Mouse (Mus musculus): ENCODE measurements at regions not wholly inside any gene's neighbourhood (a gene's known extent, or its start where the extent isn't known, plus 50 kb on each side); places are given as distances from the start of the nearest gene placed in this dataset.

DNA sequence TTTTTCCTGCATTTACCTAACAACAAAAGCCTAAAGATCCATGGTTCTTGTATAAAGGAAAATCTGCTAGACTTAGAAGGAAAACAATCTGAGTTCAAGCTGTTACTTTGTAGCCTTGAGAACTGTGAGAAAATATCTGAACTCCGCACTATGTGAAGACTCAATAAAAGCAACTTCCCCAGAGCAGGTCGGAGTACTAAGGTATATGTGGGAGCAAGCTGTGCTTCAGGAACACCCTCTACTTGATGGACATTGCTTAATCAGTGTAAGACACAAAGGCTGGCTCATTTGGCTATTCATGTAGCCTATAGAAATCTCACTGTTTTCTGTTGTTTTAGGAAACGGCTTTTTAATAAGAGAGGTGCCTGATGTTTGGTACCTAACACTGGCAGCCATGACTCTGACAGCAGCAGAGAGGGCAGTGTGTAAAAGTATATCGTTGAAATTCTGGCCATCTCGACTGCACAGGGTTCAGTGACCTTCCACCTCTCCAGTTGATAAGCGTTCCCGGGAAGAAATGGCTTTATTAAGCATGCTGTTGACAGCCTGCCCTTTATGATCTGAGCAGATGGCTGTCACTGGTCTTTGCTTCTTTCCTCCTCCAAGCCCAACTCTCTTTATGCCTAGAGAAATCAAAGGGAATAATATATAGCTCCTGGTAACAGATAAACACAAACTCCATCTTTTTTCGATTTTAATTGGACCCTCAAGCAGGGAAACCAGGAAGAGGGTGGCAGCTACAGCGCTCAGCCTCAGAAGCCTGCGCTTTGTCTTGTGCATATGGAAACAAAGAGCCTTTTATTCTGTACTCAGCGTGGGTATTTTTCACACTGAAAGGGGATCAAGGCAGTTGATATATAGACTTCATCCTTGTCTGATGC, 443.7 kb upstream of the Sel1l start:
- no peak for DNase-seq (ENCODE audit: low read depth)

- DNase-seq (ENCODE audit: low read depth) = no peak
These were observed 442.5 kb upstream of the Sel1l start for GRCm38 (mm10) chr12:92291490-92291889.

DNA sequence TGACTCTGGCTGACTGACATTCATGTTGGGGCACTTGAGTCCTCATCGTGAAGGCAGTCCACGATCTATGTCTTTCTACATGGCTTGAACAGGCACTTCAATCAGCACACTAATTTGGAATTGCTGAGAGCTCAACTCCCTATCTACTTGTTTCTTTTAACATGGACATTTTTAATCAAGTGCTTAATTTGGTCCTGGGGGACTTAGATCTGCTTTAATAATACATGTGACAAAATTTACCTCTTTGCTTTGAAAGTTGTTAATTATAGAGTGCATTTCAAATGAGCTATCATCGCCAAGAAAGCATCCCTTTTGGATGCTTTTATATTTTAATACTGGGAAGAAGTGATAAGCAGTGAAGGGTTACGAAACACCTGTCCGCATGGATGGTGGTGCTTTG, 436.6 kb upstream of the Sel1l start:
- DNase-seq (ENCODE audit: low read depth) = no peak

DNA sequence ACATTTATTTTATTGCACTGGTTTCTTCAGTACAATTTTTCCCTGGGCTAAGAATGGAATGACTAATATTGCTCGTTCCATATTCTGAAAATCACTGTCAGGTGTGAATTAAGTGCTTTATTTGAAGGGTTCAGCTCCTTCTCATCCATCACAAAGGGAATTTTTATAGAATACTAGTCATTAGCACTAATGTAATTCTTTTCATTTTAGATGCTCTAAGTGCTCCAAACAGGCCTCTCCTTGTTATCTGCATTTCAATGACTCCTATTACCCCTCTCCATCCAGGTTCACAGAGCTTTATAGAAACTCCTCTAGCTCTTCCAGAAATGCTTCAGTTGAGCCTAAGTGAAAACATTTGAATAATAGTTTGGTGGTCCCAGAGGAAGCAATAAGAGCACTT, 431.5 kb upstream of the Sel1l start:
- no peak for DNase-seq (ENCODE audit: low read depth)

DNA sequence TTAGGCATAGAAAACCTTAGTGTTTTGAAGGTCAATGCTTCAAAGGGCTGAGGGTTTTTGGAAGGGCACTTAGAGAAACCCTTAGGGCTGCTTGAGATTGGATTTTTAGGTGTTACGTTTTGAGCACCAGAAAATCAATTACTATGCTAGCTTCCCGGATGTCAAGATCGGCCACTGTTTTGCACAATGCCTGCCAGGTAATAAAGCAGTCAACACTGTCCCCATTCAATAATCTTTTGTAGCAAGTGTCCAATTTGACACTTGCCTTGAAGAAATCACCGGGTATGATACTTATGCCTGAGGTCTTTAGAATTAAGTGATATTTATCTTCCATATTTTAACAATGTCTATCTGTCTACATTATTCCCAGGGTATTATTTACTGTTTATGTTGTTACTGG, 403.0 kb upstream of the Sel1l start:
- no peak for DNase-seq (ENCODE audit: low read depth)

- no peak for DNase-seq (ENCODE audit: low read depth)
These were observed 398.0 kb upstream of the Sel1l start for GRCm38 (mm10) chr12:92246790-92247451.

GRCm38 (mm10) chr12:92239956-92240699, 391.2 kb upstream of the Sel1l start:
- DNase-seq (ENCODE audit: low read depth) = no peak

- DNase-seq (ENCODE audit: low read depth) = no peak
These were observed 384.9 kb upstream of the Sel1l start for GRCm38 (mm10) chr12:92233650-92234408.

DNA sequence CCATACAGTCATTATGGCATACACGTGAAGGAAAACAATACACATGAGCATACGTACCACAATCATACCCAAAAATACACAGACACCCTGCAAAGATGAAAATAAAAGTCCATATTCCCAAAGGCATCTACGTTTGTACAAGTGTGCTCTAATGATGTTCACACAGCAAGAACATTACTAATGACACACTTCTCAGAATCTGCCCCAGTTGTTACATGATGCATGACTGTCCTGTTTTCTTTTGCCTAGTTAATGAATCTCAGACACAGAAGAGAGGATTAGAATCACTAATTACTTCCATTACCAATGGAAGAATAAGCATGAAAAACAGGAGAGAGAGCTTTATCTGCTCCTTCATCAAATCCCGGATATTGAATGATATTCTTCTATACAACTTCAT, 379.6 kb upstream of the Sel1l start:
- DNase-seq (ENCODE audit: low read depth) = no peak

DNA sequence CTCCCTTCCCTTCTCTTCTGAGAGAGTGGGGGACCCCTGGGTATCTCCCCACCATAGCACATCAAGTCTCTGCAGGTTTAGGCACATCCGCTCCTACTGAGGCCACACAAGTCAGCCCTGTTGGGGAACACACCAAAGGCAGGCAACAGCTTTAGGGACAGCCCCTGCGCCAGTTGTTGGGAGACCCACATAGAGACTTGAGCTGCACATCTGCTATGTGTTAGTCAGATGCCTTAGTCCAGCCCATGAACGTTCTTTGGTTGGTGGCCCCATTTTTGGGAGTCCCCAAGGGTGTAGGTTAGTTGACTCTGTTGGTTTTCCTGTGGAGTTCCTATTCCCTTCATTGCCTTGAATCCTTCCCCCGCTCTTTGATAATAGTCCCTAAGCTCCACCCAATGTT, 354.4 kb upstream of the Sel1l start:
- DNase-seq (ENCODE audit: low read depth) = no peak

GRCm38 (mm10) chr12:92200602-92201001, 351.6 kb upstream of the Sel1l start:
- DNase-seq (ENCODE audit: low read depth) = no peak

DNA sequence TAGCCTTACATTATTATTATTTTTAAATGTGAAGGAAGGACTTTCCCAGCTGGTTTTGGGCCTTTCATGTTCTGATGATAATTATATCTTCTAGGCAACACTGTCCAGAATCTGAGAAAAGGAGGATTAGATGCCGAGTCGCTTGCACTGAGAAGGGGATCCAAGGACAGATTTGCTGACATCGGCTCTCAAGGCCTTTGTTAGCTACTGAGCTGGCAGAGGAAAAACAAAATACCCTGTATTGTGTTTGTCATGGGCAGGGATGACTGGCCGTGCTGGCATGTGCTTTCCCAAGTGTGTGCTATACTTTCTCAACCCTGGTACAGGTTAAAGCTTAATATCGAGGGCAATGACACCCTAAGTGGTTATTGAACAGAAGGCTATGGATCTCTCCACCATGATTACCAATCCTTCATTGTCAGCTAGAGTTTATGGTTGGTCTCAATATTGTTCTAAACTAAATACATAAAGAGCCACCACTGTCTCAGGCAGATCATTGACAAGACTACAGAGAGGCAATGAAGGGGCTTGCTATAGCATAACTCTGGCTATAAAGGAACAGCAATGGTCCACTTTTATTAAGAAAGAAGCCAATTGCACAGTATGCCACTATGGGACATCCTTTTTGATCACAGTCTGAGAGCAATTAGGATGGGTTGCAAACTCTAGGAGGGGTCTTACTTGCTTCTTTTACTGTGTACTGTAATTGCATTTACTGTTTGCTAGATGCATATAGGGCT, 350.0 kb upstream of the Sel1l start:
- DNase-seq (ENCODE audit: low read depth) = no peak

- DNase-seq (ENCODE audit: low read depth) = no peak
These were observed 345.2 kb upstream of the Sel1l start for GRCm38 (mm10) chr12:92193934-92194685.

DNA sequence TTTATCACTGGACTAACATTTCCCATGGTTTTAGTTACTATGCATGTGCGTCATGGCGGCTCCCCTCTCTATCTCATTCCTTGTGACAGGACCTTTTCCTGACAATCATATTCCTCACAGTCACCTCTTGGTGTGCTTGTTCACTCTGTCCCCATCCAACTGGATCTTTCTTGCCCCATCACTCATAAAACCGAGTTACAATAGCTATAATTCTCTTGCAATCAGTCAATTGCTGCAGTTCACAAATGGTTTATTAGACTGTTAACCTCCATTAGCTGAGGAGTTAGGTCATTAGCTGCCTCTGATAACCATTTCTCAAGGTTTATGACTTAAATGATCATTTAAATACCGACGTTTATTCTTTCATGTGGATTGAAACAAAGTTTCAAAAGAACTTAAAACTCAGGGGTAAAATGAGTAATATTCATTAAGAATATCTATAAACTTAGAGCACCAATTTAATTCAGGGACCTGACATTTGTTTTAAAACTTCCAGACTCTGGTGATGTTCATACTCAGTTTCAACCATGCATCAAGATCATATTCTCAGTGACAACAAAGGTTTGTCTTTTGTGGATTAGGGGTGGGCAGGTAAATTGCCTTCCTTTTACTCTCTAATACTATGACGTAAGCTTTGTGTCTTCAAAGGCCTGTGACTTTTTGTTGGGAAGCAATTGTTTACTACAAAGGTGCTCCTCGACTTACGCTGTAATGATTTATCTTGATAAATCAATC, 344.4 kb upstream of the Sel1l start:
- DNase-seq (ENCODE audit: low read depth) = no peak

DNA sequence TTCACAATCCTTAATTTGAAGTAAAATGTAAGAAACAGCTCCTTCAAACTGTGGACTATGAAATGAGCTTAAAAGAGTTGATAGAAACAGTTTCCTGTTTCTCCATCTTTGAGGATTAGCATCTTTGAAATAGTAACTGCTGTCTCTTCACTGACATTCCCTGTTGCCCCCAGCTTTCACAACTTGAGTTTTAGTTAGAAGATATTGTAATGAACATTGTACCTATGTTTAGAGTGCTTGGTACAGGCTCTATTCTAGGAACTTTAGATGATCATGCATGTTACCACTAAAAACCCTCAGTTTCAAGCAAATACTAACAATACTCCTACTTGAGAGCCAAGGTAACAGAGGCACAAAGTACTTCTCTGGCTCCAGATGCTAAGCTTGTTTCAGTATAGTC, 340.1 kb upstream of the Sel1l start:
- no peak for DNase-seq (ENCODE audit: low read depth)

DNA sequence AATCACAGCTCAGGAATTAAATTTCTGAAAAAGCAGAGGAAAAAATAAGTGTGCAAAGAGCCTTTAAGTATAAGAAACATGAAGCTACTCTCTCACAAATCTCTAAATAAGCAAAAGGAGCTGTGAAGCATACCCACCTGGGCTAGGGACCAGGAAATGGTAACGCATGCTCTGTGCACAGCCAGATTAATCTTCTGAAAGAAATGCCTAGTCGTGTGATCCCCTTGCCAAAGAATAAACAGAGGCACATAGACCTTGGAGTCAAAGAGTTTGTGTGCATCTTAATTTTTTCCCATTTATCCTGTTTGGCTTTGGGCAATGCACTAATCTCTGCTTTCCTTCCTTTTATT, 338.2 kb upstream of the Sel1l start:
- DNase-seq (ENCODE audit: low read depth) = no peak

DNA sequence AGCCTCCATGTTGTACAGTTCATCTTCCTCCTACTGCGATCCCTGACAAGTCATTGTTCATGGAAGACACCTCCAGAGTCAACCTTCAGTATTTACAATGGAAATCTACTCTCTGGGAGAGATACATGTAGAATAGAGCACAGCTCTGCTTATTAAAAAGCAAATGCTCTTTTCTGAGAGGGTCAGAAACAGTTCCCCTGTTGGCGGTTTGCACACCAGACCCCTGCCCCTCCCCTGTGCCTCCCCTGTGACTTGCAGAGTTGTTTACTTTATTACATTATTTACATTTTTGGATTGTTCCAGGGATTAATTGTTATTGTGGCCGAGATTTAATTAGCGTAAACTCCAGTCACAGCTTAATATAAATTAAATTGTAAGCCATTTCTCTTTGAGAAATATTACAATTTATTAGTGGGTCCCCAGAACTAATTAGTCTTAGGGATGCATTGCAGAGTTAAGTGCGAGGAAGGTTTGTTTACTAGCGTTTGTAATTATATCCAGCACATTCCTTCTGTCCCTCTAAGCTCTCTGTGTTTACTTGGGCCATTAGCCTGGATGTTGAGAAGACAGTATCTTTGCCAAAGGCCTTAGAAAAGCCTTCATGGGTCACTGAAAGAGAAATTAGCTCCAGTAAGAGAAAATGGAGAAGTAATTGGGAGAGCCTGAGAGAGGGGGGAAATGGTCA, 337.6 kb upstream of the Sel1l start:
- DNase-seq (ENCODE audit: low read depth) = no peak

DNA sequence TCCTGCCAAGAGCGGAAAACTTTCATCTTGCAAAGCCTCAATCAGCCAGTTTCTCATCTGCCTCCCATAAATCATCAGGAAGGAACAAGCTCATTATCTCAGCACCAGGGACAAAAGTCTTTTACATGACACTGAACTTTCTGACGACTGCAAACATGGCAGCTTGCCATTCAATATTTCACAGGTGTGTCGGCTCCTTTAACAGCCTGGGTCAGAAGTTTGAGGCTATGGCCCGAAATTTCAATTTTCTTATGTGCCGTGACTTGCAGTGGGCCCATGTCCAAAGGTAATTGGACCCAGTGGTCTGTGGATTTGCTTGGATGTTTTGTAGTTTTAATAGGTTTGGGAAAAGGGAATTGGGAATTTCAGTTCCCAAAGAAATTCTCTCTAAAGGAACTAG, 330.3 kb upstream of the Sel1l start:
- no peak for DNase-seq (ENCODE audit: low read depth)

DNA sequence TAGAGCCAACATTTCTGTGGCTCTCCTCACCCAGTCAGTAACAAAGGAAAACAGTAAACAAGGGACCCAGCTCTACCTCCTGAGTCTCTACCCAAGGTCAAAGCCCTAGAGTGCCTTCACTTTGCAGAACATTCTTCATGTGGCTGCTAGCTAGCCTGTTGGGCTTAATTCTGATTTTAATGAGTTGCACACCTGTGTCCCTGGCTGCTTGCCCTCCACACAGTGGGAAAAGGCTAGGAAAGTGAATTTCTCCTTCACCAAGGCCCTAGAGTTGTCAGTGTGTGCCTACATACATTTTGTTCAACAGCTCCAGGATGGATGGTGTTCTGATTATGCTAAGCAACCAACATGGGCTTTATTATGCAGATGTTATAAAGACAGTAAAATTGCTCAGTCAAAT, 307.8 kb upstream of the Sel1l start:
- DNase-seq (ENCODE audit: low read depth) = no peak

DNA sequence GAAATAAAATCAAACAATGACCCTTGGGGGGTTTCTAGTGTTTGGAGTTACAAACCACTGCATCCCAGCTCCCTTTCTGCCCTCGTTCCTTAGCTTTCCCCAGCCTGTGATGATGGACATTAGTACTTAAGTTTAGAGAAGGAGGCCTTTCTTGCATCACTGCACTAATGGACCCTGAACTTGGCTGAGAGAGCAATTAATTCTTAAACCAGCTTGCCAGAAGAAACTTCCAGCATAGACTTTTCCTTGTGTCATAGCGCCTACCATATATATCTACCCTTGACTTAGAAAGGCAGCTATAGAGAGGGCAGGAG, 303.9 kb upstream of the Sel1l start:
- DNase-seq (ENCODE audit: low read depth) = no peak

Measured in fibroblast of lung, adult 2 months (primary cell).